Mouse (Mus musculus) lung, adult 2 months (tissue): Measurements from ENCODE around the gene Acss2.
A peak's percentile ranks its signal among the peaks of the same experiment; 100 is the strongest.

Source experiments
- CTCF ChIP-seq: fragments of 200-500 bp; IDR thresholded peaks from 2 replicates; pipeline ENCODE4 v1.5.1; 2011; ENCODE audit warnings: mild to moderate bottlenecking, low read length, control low read depth; ENCODE audit not compliant: insufficient read depth
- POLR2A ChIP-seq: fragments of 200-500 bp; IDR thresholded peaks from 2 replicates; pipeline ENCODE4 v1.6.1; 2011; ENCODE audit warnings: low read depth, mild to moderate bottlenecking, control low read depth, low read length, borderline replicate concordance; ENCODE audit errors: extremely low read depth

- peak; percentile 90 for TF ChIP-seq CTCF
- TF ChIP-seq POLR2A = no peak
These were observed 66.3 kb downstream of the Acss2 start for GRCm38 (mm10) chr2:155583927-155584530.
